Mouse (Mus musculus) ES-Bruce4 (cell line): ENCODE results near the gene Gm9918. TPM values are rescaled to one million over a fixed set of nuclear protein-coding genes. Genes with fewer than 3 reads are reported as not detected.

Source experiments
- H3K27ac ChIP-seq: 2 replicates; pipeline ENCODE4 v1.5.1; 2012; ENCODE audit warnings: low read length, inconsistent platforms; ENCODE audit not compliant: insufficient read depth
- H3K27me3 ChIP-seq: 2 replicates; pipeline ENCODE4 v1.6.1; 2012; ENCODE audit warnings: mild to moderate bottlenecking, low read length, inconsistent platforms; ENCODE audit not compliant: control insufficient read depth, poor library complexity, insufficient read depth, severe bottlenecking
- H3K36me3 ChIP-seq: 2 replicates; pipeline ENCODE4 v1.6.1; 2012; ENCODE audit warnings: inconsistent platforms, mild to moderate bottlenecking, low read length, moderate library complexity; ENCODE audit not compliant: control insufficient read depth, poor library complexity, insufficient read depth, severe bottlenecking
- H3K4me1 ChIP-seq: one replicate; pipeline ENCODE4 v1.8.1; 2011; ENCODE audit warnings: low read length; ENCODE audit not compliant: control insufficient read depth, insufficient read depth
- H3K4me3 ChIP-seq: 2 replicates; pipeline ENCODE4 v1.5.1; 2011; ENCODE audit warnings: low read depth, mild to moderate bottlenecking, low read length
- H3K9ac ChIP-seq: 2 replicates; pipeline ENCODE4 v1.6.1; 2012; ENCODE audit warnings: low read depth, mild to moderate bottlenecking, inconsistent platforms; ENCODE audit not compliant: poor library complexity, severe bottlenecking
- H3K9me3 ChIP-seq: replicated peaks from 2 replicates; pipeline ENCODE4 v1.6.1; 2012; ENCODE audit warnings: mild to moderate bottlenecking, low read length, inconsistent platforms; ENCODE audit not compliant: control insufficient read depth, poor library complexity, insufficient read depth, severe bottlenecking
- CTCF ChIP-seq: IDR thresholded peaks from one replicate; pipeline ENCODE4 v1.8.1; 2011; ENCODE audit warnings: low read depth, low read length
- EP300 ChIP-seq: IDR thresholded peaks from 2 replicates; pipeline ENCODE4 v1.6.1; 2011; ENCODE audit warnings: low read depth, low read length; ENCODE audit not compliant: insufficient read depth
- POLR2A ChIP-seq: IDR thresholded peaks from one replicate; pipeline ENCODE4 v1.8.1; 2011; ENCODE audit warnings: low read length; ENCODE audit not compliant: insufficient read depth
- polyA plus RNA-seq: library from polyadenylated mRNA; stranded (reverse); fragments of >200 nt; gene quantifications from 2 replicates; pipeline ENCODE4 v1.2.4, GENCODE M21; 2011; ENCODE audit warnings: low read depth; ENCODE audit not compliant: missing spikeins, insufficient read depth, insufficient read length

Gm9918 gene
- polyA plus RNA-seq, 1 experiment: 1.1 TPM

- Histone ChIP-seq H3K9me3 (no peaks in the 10 kb centered on the region), H3K9ac (no peak overlapping the region), H3K4me1 (peaks cover 11% of the 10 kb centered on the region), H3K4me3 (peak overlapping the region; percentile 5; the same call in 1 of the 2 replicates), H3K27ac (no peak overlapping the region), H3K36me3 (no peaks in the 10 kb centered on the region), H3K27me3 (no peaks in the 10 kb centered on the region)
- no peak for TF ChIP-seq EP300
- no peak for TF ChIP-seq CTCF
- TF ChIP-seq POLR2A: no peak
These were observed 39.7 kb upstream of the Gm9918 start for GRCm38 (mm10) chr15:102230408-102231321.

- H3K27ac ChIP-seq: peak within 1 kb of the TSS; percentile 44; the same call in 1 of the 2 replicates
- 0 out of 2 replicates have a peak within 1 kb of the TSS, but pooled peaks have one; percentile 3 for H3K9ac ChIP-seq
- TF ChIP-seq POLR2A: no peak
- TF ChIP-seq CTCF: no peak
- peak; percentile 96 for TF ChIP-seq EP300
- H3K36me3 ChIP-seq: no peaks in the 10 kb centered on the region
- H3K4me1 ChIP-seq: peaks cover 11% of the 10 kb centered on the region
- no peaks in the 10 kb centered on the region for H3K27me3 ChIP-seq
- no peaks in the 10 kb centered on the region for H3K9me3 ChIP-seq
- H3K4me3 ChIP-seq: peak within 1 kb of the TSS; percentile 5
These were observed 38.6 kb upstream of the Gm9918 start, which contains the start of gene Itgb7 for GRCm38 (mm10) chr15:102231748-102232147. Gene Itgb7, minus strand, starts transcription at chr15:102231944.

GRCm38 (mm10) chr15:102232764-102233163, 37.6 kb upstream of the Gm9918 start:
- Histone ChIP-seq H3K27me3 (no peaks in the 10 kb centered on the region), H3K27ac (no peak overlapping the region), H3K4me1 (peaks cover 11% of the 10 kb centered on the region), H3K4me3 (no peak overlapping the region), H3K36me3 (peaks cover 6% of the 10 kb centered on the region), H3K9me3 (no peaks in the 10 kb centered on the region), H3K9ac (no peak overlapping the region)
- TF ChIP-seq POLR2A (no peak), EP300 (no peak), CTCF (no peak)

GRCm38 (mm10) chr15:102233896-102234295, 36.5 kb upstream of the Gm9918 start:
- Histone ChIP-seq H3K9ac (no peak overlapping the region), H3K27me3 (no peaks in the 10 kb centered on the region), H3K9me3 (no peaks in the 10 kb centered on the region), H3K27ac (peak overlapping the region; percentile 86; the same call in 1 of the 2 replicates), H3K4me3 (no peak overlapping the region), H3K36me3 (peaks cover 13% of the 10 kb centered on the region), H3K4me1 (peaks cover 11% of the 10 kb centered on the region)
- TF ChIP-seq EP300: 0 out of 2 replicates have a peak, but pooled peaks have one; percentile 26
- TF ChIP-seq POLR2A: no peak

GRCm38 (mm10) chr15:102235371-102236027, 34.9 kb upstream of the Gm9918 start:
- peaks cover 13% of the 10 kb centered on the region for H3K36me3 ChIP-seq
- peaks cover 11% of the 10 kb centered on the region for H3K4me1 ChIP-seq
- H3K9ac ChIP-seq: peak overlapping the region; percentile 26
- H3K27ac ChIP-seq: peak overlapping the region; percentile 86
- H3K9me3 ChIP-seq: no peaks in the 10 kb centered on the region
- TF ChIP-seq POLR2A (no peak), CTCF (no peak), EP300 (peak; percentile 64; the same call in 1 of the 2 replicates)
- peak overlapping the region; percentile 36 for H3K4me3 ChIP-seq
- no peaks in the 10 kb centered on the region for H3K27me3 ChIP-seq
